Comparison of ENCODE assay signal across 12 mouse cellular contexts in genomic region chr7:113047583-113047982, GRCm38 (mm10).
DNase-seq lines count a peak whose midpoint lies in the region; ATAC-seq and TF ChIP-seq lines count a peak whose summit lies in the region.
"Had no signal": no experiment of that assay in that cellular context is flagged by ENCODE, and none has a peak within 500 bp of the region (broad histone marks: within the 10 kb centered on the region; RNA-seq: fewer than 3 reads in every experiment).

No protein-coding gene starts in this region.

- no peaks in the 10 kb centered on the region for H3K27me3 ChIP-seq in kidney, embryonic 15.5 days
- H3K27me3 ChIP-seq in hindbrain, embryonic 12.5 days, result no peaks in the 10 kb centered on the region

- 0 out of 2 replicates have a peak overlapping the region, but pooled peaks have one; percentile 38 for H3K27ac ChIP-seq in kidney, embryonic 15.5 days
- H3K27ac ChIP-seq in hindbrain, embryonic 12.5 days, result peak overlapping the region; percentile 73
- H3K27ac ChIP-seq in gastrocnemius, adult 2 months, result no peak overlapping the region

- H3K4me2 ChIP-seq in kidney, embryonic 15.5 days, result no peak overlapping the region
- H3K4me2 ChIP-seq in hindbrain, embryonic 12.5 days (replicated peaks), result no peak overlapping the region

- WGBS in kidney, embryonic 15.5 days, result 86% methylated on average over 3 of the region's 3 CpGs
- 84% methylated on average over 3 of the region's 3 CpGs for WGBS in hindbrain, embryonic 12.5 days

- H3K4me3 ChIP-seq in kidney, embryonic 15.5 days (replicated peaks), result no peak overlapping the region
- no peak overlapping the region for H3K4me3 ChIP-seq in hindbrain, embryonic 12.5 days
- H3K4me3 ChIP-seq in gastrocnemius, adult 2 months, result no peak overlapping the region

- no peak for TF ChIP-seq CTCF in gastrocnemius, adult 2 months (IDR thresholded peaks at IDR 0.05)

- H3K4me1 ChIP-seq in kidney, embryonic 15.5 days, result 0 out of 2 replicates have a peak, but pooled peaks cover 3% of the 10 kb centered on the region
- peaks cover 11% of the 10 kb centered on the region for H3K4me1 ChIP-seq in hindbrain, embryonic 12.5 days

- H3K9me3 ChIP-seq in kidney, embryonic 15.5 days (replicated peaks), result no peaks in the 10 kb centered on the region
- H3K9me3 ChIP-seq in hindbrain, embryonic 12.5 days (replicated peaks), result no peaks in the 10 kb centered on the region

- intact Hi-C loops in gastrocnemius, adult 2 months (cut with DNase I), result no loop called here

- no peak for DNase-seq in kidney, adult 9 months
- peak; percentile 14 for DNase-seq in adipocyte (ENCODE audit: low spot score)
- DNase-seq in urinary bladder, postnatal 14 days (ENCODE audit: low spot score), result no peak
- DNase-seq in spleen, adult 18-20 months, result no peak
- no peak for DNase-seq in gastrocnemius, adult 2 months
- DNase-seq: cerebellum, adult 8-10 months; gastrocnemius, postnatal 25 days; heart, postnatal 10 days; kidney, postnatal 36 days had no signal

- no peak for ATAC-seq in kidney, embryonic 15.5 days (replicated peaks; ENCODE audit: low FRiP score)
- no peak for ATAC-seq in hindbrain, embryonic 12.5 days (ENCODE audit: low FRiP score)
- peak; percentile 23; the same call in 1 of the 2 replicates for ATAC-seq in megakaryocyte progenitor cell, adult 5-6 weeks (replicated peaks; ENCODE audit: poor library complexity)

- H3K9ac ChIP-seq in kidney, embryonic 15.5 days, result no peak overlapping the region
- no peak overlapping the region for H3K9ac ChIP-seq in hindbrain, embryonic 12.5 days

- no peaks in the 10 kb centered on the region for H3K36me3 ChIP-seq in kidney, embryonic 15.5 days
- H3K36me3 ChIP-seq in hindbrain, embryonic 12.5 days, result no peaks in the 10 kb centered on the region
